Mouse (Mus musculus) lung, postnatal 0 days (tissue): ENCODE measurements around the gene Bpifb4.

Experiments used
- CTCF ChIP-seq: IDR thresholded peaks from 2 replicates; pipeline ENCODE4 v1.5.1; 2016; ENCODE audit warnings: antibody characterized with exemption, mild to moderate bottlenecking
- EP300 ChIP-seq: IDR thresholded peaks from 2 replicates; pipeline ENCODE4 v1.6.1; 2016; ENCODE audit warnings: antibody characterized with exemption, mild to moderate bottlenecking, control low read depth

DNA sequence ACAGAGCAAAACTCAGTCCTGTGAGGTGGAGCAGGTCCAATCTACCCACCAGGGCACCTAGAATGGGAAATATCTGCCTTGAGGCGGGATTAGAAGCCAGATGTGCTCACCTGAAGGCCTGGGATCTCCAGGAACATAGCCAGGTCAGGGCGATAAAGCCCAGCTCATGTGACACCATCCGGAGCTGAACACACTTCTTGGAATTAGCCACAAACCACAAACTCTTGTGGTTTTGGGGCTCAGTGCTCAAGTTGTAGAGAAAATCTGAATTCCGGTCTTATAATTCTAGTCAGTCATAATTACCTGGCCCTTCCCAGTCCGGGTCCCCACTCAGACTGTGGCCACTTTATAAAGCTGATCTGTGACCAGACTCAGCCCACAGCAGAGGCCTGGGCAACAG lies at the start of gene Bpifb4:
- TF ChIP-seq CTCF (no peak), EP300 (no peak)
